Mouse (Mus musculus) layer of hippocampus, postnatal 14 days (tissue): ENCODE measurements at regions not wholly inside any gene's neighbourhood (a gene's known extent, or its start where the extent isn't known, plus 50 kb on each side); places are given as distances from the start of the nearest gene placed in this dataset.
A peak's percentile ranks its signal among the peaks of the same experiment; 100 is the strongest.

ENCODE experiments used
- DNase-seq, 2 experiments: peaks; one replicate each; pipeline ENCODE4 v3.0.0; 2021 to 2022; ENCODE audit warnings: low spot score in 2 of 2, mixed read lengths in 1 of 2

- DNase-seq = peak; percentile 59 to 85
Measured at GRCm38 (mm10) chr8:101097851-101098250, 1681.6 kb upstream of the Cdh8 start.
